Mouse (Mus musculus) fat pad, adult 2 months (tissue): ENCODE results near the gene Ranbp9.
"Not testable (repeated sequence)": the region's sequence is repeated elsewhere in the genome, so short reads cannot be mapped to it uniquely, and the experiment has no call there.

Source experiments
- DNase-seq: peaks from one replicate; pipeline ENCODE4 v3.0.0-alpha.2; 2011; ENCODE audit warnings: low read depth, low spot score; ENCODE audit errors: extremely low read depth

Gene Ranbp9

DNA sequence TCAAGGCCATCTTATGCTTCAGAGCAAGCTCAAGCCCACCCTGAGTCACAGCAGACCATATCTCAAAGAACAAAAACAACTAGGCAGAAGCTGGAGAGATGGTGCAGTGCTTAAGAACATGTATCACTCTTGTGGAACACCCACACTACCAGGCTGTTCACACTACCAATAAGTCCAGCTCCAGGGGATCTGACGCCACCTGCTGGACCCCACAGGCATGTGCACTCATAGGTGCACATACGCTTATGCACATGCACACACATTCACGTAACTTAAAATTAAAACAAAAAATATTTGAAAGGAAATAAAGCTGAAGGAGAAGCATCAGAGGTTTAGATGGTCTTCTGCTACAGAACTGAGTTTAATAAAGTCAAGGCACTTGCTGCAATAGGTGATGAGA lies 16.7 kb upstream of the Ranbp9 start:
- no peak for DNase-seq

DNA sequence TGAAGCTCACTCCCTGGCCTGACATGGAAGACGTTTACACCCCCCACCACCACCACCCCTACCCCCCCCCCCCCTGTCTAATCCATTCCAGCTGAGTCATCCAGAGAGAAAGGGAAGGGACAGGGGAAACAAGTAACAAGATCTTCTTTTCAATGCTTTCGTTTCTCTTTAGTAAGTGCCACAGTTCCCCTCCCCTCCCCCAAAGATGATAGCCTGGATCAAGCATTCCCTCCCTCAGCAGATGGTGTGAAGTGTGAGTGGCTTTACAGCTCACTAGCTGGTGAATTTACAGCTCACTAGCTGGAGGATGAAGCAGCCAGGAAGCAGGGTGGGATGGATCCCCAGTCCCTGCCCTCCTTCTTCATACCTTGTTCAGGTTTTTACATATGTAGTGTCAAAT lies 15.6 kb upstream of the Ranbp9 start:
- no peak for DNase-seq

DNA sequence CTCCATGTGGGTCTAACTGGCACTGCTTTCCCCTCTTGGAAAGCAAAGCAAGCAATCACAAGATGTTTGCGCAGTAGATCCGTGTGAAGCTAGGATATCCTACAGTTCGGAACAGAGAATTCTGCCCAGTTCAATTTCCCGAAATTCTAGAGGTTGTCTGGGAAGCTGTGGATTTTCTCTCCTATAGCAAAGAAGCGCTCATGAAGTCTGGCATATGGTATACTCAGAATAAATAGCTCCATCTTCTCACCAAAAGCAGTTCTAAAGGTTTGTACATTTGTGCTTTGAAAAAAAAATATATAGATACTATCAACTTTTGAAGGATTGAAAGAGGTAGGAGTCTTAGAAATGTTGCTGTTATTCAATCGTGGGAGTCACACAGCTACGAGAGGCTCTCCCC lies 14.6 kb upstream of the Ranbp9 start:
- DNase-seq = no peak

DNA sequence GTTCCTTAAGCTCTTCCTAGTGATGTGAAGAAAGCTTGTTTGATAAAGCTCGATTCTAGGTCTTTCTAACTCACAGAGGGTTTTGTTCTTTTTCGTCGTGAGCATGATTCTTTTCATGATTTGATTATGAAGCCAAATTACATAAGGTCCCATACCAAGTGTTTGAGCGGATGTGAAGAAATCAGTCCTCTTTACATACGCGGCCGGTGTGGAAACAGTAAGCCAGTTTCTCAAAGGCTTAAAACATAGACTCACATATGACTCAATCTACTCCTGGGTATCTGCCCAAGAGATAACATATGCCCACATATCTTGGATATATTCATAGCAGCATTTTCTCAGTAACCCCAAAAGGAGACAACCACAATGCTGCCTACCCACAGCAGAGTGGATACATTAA lies 12.6 kb upstream of the Ranbp9 start:
- no peak for DNase-seq

DNA sequence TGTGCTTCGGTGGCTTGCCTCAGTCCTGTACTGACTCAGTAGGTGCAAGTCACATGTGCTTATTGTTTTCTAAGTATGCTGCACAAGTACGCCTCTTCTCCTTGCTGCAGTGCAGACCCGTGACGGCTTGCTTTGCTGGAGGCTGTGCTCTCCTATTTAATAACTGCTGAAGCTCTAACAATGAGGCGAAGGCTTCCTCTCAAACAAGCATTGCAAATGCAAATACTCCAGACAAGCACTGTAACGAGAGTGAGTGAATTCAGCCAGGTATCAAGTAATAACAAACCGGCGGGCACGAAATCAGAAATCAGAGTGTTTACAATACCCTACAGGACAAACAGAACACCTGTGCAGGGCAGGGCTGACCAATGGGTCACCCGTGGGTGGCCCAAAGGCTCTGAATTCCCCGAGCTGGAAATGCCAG lies 12.0 kb upstream of the Ranbp9 start:
- DNase-seq = no peak

DNA sequence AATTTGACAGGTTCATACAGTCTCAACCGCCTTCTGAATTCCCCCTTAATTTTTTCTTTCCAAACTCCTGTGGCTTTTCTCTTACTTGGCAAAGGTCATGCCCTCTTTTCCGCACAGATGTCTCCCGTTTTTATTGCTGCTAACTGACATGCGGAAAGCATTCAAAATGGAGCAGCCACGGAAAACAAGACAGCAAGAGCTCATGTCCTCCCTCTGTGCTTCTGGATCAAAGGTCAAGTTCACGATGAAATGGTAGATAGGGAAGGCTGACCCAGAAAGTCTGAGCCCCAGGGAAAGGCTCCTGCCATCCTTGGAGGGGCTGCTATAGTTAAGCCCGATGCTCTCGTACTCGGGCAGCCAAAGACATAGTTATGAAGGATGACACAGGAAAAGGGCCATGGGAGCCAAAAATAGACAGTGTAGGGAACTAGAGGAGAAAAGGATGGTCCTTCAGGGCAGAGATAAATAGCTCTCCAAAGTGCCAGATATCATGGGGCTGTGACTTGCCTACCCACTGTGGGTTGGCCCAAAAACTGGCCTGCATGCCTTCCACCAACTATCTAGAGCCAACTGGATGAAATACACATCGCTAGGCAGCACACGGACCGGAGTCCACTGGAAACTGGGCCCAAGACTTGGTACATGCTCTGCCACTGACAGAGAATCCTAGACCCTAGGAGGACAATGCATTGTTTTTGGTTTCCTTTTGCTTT lies 5.6 kb upstream of the Ranbp9 start:
- DNase-seq = no peak

DNA sequence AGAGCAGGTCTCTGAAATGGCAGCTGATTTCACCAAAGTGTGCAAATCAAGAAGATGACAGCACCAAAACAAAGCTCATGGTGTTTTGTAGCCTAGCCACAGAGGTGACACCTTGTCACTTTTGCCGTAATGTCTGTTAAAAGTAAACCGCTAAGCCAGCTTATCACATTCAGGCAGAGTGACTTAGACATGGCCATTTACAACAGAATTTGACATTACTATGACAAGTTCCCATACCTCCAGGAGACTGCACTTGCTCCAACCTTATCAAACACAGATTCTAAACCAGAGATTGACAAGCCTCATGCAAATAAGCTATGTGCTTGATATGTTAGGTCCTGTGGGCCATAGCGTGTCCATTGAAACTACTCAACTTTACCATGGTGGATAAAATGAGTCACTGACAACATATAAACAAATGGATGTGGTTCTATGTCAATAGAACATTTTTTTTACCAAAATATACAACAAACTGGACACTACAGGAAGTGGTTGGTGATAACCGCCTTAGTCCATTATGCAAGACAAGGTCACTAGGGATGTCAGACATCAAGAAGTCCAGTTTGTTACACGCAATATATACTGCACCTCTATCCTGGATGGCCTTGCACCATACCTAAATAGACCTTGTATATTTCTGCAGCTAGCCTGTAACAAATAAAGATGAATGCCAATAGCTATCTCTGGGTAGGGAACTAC lies 4.3 kb upstream of the Ranbp9 start:
- DNase-seq = no peak

DNA sequence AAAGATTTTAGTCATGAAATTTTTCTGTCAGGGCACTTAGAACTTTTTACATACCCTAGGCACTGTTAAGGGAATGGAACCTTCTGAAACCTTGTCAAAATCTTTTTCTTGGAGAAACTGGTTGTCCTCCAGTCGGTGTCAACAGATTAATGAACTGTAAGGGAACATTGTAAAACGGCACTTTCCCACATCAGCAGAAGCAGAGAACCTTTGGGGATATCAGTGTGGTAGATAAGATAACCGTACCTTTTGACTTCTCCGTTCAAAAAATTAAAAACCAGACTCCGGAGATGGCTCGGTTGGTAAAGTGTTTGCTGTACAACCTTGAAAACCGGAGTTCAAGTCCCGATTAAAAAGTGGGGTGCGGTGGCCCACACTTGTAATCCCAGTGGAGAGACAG lies 1.7 kb upstream of the Ranbp9 start:
- DNase-seq = no peak

DNA sequence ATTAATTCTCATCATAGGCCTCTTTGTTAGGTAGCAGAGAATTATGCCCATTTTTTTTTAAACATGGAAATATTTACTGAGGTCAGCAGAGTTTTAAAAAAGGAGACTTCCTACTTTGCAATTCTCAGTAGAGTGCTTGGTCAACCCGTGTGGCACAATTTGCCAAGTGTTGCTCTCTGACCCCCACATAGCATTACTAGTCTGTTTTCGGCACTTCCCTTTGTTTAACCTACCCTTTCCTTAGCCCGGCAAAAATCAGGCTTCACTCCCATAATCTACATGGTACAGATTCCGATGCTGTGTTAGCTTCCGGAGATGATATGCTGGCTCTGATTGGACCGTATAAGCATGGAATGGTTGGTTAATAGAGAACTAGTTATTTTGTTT lies 770 bp upstream of the Ranbp9 start:
- DNase-seq = no peak

DNA sequence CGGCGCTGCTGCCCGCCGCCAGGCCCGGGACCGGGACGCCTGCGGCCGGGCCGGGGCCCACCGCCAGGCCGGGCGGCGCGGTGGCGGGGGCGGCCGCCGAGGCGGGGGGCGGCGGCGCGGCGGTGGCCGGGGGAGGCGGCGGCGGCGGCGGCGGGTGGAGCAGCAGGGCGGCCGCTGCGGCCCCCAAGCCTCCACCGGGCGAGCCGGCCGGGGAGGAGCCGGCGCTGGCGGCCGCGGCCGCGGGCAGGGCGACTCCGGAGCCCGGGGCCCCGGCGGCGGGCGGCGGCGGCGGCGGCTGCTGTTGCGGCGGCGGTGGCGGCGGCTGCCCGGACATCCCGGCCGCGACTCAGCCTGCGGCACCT lies 506 bp downstream of the Ranbp9 start:
- no peak for DNase-seq

DNA sequence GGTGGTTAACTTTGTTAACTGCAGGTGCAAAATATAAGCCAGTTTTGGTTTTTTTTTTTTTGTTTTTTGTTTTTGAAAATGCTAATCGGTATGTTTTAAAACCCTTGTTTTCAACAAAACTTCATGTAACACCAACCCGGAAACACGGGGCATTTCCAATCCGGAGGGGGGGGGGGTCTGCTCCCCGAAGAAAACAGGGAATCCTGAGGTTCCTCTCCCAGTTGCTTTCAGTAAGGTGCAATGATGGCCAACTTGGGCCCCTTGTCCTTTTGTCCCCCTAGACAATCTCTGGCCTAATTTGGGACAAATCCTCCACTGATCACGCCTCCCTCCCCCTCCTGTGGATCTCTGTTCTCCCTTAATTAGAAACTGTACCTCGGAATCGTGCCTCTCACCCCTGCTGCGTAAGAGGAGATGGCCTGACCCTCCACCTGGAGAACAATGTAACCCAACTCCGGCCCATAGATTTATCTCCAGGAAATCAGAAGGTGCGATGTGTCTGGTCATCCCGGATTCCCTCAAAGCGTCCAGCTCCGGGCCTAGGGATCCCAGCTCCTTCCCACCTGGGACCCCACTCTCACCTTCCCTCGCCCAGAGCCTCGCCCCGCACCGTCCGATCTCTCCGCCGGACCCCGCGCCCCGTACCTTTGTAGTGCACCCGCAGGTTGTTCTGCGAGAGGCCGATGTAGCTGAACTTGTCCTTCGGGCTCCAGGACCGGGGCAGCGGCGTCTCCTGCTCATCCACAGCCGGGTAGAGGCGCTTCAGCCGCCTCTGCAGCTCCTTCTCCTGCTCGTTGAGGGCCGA lies 1.1 kb downstream of the Ranbp9 start:
- DNase-seq = no peak

DNA sequence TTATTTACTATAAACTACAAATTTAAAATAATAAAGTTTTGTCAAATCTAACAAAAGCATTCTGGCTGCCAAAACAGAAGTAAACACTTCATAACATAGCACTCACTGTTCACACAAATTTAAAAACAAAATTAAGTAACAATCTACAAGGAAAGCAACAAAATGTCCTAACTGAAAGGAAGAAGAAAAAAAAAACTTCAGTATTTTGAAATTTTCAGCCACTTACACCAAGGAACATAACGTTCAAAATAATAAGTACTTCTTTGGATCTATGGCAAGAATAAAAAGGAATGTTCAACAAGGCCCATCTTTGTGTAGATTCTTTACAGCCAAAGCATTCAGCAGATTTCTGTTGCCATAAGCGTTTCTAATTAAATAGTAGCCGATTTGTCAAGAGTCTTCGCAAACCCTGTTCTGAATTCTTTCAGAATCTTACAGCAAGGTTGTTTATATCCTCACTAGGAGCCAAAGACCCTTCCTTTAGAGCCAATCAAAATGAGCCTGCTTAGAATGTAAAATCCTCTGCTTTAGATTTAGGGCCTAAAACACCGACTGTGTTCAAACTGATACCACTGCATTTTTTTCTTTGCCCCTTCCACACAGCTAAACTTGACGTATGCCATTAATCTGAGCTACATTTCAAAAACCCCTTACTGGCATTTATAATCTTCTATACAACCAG lies 1.9 kb downstream of the Ranbp9 start:
- no peak for DNase-seq

DNA sequence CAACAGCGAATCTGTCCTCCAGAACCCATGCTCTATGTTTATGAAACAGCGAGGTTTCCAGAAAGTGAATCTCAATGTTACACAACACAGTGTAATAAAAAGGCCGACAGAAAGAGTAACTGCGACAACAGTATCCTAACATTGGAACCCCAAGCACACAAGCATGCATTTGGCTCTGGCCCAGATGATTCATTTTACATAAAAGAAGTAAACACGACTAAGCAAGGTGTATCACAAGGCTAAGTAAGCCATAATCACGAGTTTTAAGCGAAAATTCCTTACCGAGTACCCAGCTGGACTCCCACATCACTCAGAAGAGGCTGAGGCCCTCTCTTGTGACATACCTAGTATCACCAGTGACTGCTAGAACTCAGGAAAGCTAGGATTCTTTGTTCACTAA lies 2.5 kb downstream of the Ranbp9 start:
- DNase-seq = no peak

DNA sequence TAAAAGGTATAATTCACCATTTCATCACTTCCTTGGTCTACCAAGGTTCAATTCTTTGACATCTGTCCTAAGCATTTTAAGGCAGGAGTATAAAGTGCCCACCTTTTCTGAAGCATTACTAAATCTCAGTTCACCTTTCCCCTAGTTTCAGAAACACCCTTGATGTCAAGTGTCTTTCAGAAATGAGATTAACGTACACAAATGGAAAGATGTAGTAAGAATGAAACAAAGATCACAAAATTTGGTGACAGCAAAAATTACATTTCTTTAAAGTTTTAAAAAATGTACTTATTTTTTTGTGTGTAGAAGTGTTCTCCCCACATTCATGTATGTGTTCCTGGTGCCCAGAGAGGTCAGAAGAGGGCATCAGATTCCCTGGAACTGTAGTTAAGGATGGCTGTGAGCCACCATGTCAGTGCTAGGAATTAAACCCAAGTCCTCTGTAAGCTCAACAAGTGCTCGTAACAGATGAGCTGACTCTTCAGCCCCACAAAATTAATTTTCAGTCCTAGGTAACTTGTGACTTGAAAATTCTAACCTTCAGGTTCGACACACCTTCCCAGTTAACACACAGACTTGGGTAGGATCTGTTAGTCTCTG lies 3.9 kb downstream of the Ranbp9 start:
- no peak for DNase-seq

DNA sequence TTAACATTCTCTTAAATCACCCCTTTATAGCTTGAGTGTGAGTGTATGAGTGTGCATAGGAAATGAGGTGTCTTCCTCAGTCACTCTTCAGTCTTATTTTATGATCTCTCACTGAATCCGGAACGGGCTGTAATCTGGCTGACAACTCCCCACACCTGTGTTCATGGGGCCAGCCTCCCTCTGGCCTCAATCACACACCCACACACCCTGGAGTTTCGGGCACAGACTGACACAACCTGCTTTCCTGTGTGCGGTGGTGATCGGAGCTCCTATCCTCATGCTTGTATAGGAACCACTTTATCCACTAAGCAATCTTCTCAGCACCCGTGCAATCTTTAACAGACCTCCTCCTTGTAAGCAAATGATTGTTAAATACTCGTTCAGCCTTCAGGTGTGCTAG lies 4.9 kb downstream of the Ranbp9 start:
- DNase-seq = no peak

DNA sequence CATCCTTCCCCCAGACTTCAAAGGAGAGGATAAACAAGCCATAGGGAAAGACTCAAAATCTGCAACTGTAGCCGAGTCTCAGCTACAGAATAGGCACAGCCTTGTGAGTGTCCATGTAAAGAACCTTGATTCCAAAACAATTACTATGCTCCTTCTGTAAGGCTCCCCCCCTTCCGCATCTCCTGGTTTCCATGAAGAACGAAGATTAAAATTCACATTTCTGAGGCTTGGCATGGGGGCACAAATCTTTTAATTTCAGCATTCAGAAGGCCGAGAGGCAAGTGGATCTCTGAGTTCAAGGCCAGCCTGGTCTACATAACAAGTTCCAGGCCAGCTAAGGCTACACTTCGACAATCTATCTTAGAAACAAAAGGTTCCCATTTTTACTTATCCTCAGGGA lies 6.4 kb downstream of the Ranbp9 start:
- no peak for DNase-seq

DNA sequence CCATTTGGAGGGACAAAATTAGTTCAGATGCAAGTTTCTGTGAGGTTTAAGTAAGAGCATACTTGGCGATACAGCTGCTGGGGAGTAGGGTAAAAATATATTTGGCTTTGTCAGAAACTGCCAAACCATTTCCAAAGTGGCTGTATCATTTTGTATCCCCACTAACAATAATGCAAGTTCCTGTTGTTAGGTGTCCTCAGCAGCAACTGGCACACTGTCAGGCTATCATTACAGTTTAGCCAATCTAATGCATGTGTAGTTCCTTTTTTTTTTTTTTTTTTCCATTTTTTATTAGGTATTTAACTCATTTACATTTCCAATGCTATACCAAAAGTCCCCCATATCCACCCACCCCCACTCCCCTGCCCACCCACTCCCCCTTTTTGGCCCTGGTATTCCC lies 9.2 kb downstream of the Ranbp9 start:
- not testable (repeated sequence) for DNase-seq

DNA sequence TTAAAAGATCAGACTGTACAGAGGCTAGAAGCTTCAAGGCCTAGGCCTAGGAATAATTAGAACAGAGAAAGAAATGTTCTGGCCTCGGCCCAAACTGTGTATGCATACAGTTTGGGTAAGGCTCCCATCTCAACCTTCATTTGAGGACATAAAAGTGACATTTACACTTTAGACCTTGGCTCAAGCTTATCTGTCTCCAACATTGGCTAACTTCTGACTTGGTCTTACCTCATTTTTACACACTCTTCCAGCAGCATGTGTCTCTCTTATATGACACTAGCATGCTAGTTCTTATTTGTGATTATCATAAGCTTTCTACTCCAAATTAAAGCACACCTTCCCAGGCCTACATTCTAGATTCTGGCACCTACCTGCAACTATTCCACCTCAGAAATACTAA lies 11.5 kb downstream of the Ranbp9 start:
- no peak for DNase-seq

DNA sequence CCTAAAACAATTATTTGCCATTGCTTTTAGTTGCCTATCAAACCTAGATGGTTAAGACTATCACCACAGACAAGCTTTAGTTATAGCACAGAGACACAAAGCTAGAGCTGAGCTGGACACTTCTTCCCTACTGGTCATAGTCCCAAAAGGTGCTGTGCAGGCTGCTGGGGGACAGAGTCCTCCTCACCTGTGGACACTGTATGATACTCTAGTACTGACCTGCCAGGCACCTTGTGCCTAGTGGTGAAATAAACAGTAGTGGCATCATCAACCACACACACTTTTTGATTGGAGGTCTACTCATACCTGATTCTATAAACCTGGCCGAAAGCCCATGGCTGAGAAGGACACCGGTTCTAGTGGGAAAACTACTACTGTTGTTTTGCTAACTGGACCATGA lies 16.5 kb downstream of the Ranbp9 start:
- no peak for DNase-seq

DNA sequence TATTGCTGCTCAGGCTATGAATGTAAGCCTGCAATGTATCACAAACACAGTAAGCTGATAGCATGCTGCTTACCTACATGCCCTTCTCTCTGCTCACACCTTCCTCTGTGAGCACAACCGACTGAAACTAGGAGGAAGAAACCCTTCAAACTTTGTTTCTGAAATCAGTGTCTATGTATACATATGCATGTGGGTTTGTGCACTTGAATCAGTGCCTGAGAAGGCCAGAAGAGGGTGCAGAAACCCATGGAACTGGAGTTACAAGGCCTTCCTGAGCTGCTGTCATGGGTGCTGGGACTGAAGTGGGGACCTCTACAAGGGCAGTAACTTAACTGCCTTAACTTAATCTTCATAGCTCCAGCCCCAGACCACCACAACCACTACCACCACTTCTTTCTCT lies 23.9 kb downstream of the Ranbp9 start:
- DNase-seq = no peak

DNA sequence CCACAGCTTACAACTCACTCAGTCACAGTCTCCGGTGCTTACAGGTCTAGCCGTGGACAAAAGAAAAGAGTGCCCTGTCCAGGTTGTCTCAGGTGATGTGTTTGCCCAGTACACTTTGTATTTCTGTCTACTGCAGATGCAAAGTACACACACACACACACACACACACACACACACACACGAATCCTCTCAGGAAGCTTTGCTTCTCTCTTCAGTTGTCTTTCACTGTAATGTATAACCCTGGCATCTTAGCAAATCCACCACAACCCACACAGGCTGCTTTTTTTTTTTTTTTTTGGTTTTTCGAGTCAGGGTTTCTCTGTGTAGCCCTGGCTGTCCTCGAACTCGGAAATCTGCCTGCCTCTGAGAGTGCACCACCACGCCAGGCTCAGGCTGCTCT lies 26.7 kb downstream of the Ranbp9 start:
- DNase-seq = no peak
